Mouse (Mus musculus) bone marrow macrophage, adult 2 months (primary cell): ENCODE results near the gene Cish. TPM values are rescaled to one million over a fixed set of nuclear protein-coding genes. Genes with fewer than 3 reads are reported as not detected.

Experiments used
- H3K27ac ChIP-seq: 2 replicates; pipeline ENCODE4 v1.5.1; 2012; ENCODE audit warnings: low read depth, low read length; ENCODE audit not compliant: insufficient read depth
- H3K4me1 ChIP-seq: 2 replicates; pipeline ENCODE4 v1.6.1; 2012; ENCODE audit warnings: low read length; ENCODE audit not compliant: control insufficient read depth, insufficient read depth
- H3K4me3 ChIP-seq: 2 replicates; pipeline ENCODE4 v1.5.1; 2012; ENCODE audit warnings: mild to moderate bottlenecking, low read length, moderate library complexity; ENCODE audit not compliant: insufficient read depth
- CTCF ChIP-seq: IDR thresholded peaks from 2 replicates; pipeline ENCODE4 v1.5.1; 2012; ENCODE audit warnings: low read depth, mild to moderate bottlenecking, low read length, moderate library complexity
- POLR2A ChIP-seq: IDR thresholded peaks from 2 replicates; pipeline ENCODE4 v1.6.1; 2012; ENCODE audit warnings: mild to moderate bottlenecking, low read depth, low read length, borderline replicate concordance
- polyA plus RNA-seq: library from polyadenylated mRNA; stranded (reverse); fragments of >200 nt; gene quantifications from 2 replicates; pipeline ENCODE4 v1.2.4, GENCODE M21; 2012; ENCODE audit not compliant: missing spikeins, insufficient read depth, insufficient read length

The Cish gene
- polyA plus RNA-seq, 1 experiment: 0.83 TPM

- Histone ChIP-seq H3K4me3 (peak overlapping the region; percentile 39), H3K27ac (peak overlapping the region; percentile 94), H3K4me1 (peaks cover 30% of the 10 kb centered on the region)
- TF ChIP-seq CTCF (no peak), POLR2A (no peak)
Observed at GRCm38 (mm10) chr9:107312811-107313584, 17.2 kb downstream of the Cish start.

DNA sequence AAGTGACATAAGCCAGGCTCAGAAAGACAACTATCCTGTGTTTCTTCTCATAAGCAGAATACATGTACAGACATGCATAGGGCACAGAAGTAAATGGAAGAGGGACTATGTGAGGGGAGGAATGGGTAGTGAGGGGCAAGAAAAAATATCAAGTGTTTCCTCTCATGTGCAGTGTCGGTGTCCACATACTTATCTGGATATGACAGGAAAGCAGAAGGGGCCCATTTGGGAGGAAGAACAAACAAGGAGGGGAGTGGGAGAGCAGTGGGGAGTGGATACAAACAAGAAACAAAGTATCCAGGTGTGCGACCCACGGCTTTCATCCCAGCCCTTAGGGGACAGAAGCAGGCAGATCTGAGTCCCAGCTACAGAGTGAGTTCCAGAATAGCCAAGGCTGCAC is 18.1 kb downstream of the Cish start:
- Histone ChIP-seq H3K27ac (peak overlapping the region; percentile 94; the same call in 1 of the 2 replicates), H3K4me1 (peaks cover 30% of the 10 kb centered on the region), H3K4me3 (no peak overlapping the region)
- no peak for TF ChIP-seq CTCF
- TF ChIP-seq POLR2A: no peak

DNA sequence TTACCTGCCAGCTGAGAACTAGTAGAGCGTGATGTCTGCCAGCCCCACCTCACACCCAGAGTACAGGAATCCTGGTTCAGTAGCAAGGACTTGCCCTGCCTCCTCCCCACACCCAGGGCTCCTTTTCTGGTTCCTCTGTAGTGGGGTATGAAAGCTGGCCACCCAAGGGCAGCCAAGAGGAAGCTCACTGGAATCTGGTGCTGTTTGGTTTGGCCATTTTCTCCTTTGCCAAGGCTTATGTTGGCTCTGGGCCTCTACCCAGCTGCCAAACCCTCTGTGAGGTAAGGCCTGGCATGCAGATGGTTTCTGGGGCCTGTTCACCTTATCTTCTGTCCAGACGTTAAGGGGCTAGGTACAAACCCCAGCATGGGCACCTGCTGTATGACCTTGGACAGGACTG is 20.0 kb downstream of the Cish start:
- Histone ChIP-seq H3K4me1 (peaks cover 30% of the 10 kb centered on the region), H3K27ac (no peak overlapping the region), H3K4me3 (no peak overlapping the region)
- TF ChIP-seq CTCF: no peak
- no peak for TF ChIP-seq POLR2A

GRCm38 (mm10) chr9:107322461-107323050 is 26.7 kb downstream of the Cish start:
- no peak overlapping the region for H3K4me3 ChIP-seq
- H3K4me1 ChIP-seq: peaks cover 6% of the 10 kb centered on the region
- TF ChIP-seq POLR2A: no peak
- TF ChIP-seq CTCF: no peak
- H3K27ac ChIP-seq: no peak overlapping the region

DNA sequence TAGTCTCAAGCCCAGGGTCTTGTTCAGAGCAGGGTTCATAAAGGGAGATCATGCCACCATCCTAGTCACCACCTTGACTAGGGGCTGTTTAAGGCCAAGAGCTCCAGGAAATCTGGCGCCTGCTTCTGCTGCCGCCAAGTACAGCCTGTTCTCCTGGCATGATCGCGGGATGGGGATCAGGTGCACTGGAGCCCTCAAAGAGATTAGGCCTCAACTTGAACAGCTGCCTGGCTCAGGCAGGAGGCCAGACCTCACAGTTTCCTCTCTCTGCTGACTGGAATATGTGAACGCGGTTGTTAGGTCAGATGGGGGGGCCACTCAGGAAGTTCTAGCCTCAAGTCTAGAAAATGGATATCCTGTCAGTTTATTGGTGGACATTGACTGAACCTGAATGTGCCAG is 27.7 kb downstream of the Cish start:
- TF ChIP-seq POLR2A (no peak), CTCF (no peak)
- peaks cover 6% of the 10 kb centered on the region for H3K4me1 ChIP-seq
- no peak overlapping the region for H3K4me3 ChIP-seq
- no peak overlapping the region for H3K27ac ChIP-seq

DNA sequence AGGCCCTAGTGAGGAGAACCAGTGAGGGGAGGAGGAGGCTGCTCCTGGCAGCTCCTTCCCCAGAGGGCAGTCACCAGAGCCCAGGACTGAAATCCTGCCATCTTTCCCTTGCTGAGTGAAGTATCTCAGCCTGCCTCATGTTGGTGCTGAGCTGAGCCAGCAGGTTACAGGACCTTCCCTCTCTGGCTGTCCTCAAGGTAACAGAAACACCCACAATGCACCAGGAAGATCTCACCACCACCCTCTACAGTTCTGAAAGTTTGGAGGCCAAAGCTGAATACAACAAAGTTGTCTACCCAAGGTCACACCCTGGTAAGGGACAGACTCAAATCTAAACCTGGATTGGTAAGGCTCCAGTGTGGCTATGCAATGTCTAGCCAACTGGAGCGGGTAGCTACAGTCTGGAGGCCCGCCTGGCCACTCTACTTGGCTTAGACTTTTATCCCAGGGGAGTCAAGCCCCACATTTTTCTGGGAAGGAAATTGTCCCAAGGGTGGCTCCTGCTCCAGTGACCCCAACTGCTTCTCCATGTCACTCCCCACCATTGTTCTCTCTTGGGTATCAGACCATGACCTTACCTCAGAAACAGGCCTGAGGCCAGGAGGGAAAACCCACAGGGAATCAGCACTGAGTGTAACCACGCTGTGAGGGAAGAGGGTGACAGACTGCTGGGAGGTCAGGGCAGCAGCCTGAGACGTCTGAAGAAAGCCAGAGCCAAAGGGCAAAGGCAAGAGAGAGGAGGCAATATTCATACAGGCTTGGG is 29.2 kb downstream of the Cish start:
- Histone ChIP-seq H3K4me1 (peaks cover 6% of the 10 kb centered on the region), H3K27ac (no peak overlapping the region), H3K4me3 (no peak overlapping the region)
- TF ChIP-seq CTCF: no peak
- TF ChIP-seq POLR2A: no peak

GRCm38 (mm10) chr9:107325904-107326303 is 30.1 kb downstream of the Cish start:
- Histone ChIP-seq H3K4me1 (peaks cover 6% of the 10 kb centered on the region), H3K4me3 (no peak overlapping the region), H3K27ac (no peak overlapping the region)
- TF ChIP-seq CTCF: no peak
- no peak for TF ChIP-seq POLR2A

DNA sequence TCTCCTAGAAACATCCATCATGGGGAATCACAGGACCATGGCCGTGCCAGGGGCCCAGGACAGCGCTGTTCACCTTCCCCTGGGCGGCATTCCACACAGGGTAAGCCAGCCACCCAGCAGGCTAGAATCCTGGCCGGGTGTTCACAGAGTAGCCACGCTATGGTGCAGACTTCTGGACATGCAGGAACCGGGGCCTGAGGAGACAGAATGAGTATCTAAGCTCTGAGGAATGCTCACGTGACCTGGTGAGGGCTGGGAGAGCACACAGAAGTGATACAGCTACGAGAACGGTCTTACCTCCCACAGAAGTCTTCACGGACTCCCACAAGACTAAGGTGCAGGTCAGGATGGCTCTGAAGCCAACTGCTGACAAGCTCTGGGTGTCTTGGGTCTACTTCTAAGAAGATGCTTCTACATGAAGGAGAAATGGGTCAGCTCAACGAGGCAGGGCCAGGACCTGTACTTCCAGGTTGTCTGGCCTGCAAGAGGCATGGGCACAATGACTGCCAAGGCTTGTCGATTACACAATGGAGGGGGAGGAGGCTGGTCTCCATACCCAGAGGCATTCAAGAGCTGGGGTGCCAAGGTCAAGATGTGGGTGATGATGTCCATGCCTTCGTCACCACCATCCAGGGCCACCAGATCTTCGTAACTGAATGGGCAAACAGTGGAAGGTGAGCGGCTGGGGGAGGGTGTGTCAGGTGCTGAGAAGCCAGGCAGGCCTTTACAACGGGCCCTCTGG is 32.2 kb downstream of the Cish start:
- peaks cover 6% of the 10 kb centered on the region for H3K4me1 ChIP-seq
- H3K4me3 ChIP-seq: no peak overlapping the region
- TF ChIP-seq POLR2A (no peak), CTCF (no peak)
- H3K27ac ChIP-seq: no peak overlapping the region

- H3K4me1 ChIP-seq: no peaks in the 10 kb centered on the region
- TF ChIP-seq POLR2A (no peak), CTCF (no peak)
- H3K4me3 ChIP-seq: no peak overlapping the region
- no peak overlapping the region for H3K27ac ChIP-seq
Observed at GRCm38 (mm10) chr9:107330791-107331190, 35.0 kb downstream of the Cish start.
